Mouse (Mus musculus) right cerebral cortex, postnatal 10 days (tissue): ENCODE measurements around the gene Arl6ip4.

Experiments used
- DNase-seq, 2 experiments: peaks; one replicate each; pipeline ENCODE4 v3.0.0; 2021; ENCODE audit warnings: low spot score in 2 of 2

Arl6ip4 gene

DNA sequence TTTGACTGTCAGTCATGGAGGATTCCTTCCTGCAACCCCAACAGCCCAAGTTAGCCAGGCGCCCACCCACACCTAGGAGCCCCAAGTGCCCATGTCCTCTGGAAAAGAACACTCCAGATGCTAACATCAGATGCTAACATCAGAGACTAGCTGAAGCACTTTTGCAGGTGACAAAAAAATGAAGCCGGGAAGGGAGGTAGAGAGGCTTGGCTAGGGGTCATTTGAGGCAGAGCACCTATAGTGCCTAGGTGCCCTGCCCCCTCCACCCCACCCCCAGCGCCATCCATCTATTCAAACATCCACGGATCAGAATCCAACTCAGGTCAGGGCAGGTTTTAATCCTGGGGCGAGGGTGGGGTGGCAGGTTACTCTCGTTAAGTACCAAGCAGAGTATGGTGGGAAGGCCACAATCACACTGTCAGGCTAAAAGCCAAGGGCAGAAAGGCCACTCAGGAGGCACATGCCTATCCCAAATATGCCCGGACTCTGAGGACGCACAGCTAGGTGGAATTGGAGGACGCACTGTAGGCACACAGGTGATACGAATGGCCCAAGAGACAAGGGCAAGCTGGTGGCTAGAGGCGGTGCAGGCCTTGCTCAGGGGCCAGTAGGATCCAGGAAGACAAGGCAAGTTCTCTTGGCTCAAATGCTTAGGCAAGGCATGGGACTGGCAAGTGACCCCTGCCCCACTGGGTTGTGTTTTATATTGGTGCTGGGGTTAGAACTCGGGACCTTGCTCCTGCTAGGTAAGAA lies 21.9 kb upstream of the Arl6ip4 start:
- DNase-seq = peak in 1 of 2 experiments; percentile 36

- peak in 1 of 2 experiments; percentile 63 for DNase-seq
Observed at GRCm38 (mm10) chr5:124095077-124095581, 20.8 kb upstream of the Arl6ip4 start.

- DNase-seq = peak; percentile 97 to 98
Observed at GRCm38 (mm10) chr5:124095596-124096232, 20.2 kb upstream of the Arl6ip4 start, which contains the start of gene Abcb9. TSS of gene Abcb9 (minus strand) at chr5:124095798.

DNA sequence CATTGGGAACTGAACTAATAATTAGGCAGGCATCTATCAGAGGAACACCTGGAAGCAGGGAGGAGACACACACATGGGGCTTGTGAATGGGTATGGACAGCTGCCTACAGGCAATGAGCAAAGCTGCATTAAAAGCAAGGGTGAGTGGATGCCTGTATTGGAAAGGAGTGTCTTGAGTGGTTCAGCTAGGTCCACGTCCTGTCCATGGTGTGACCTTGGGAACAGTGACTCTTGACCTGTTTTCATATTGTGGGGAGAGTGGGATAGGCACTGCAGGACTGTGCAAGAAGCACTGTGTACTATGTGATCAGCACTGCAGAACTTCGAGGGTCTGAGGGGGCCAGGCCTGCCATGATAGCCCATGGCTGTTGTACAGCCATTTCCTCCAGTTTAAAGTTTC lies 17.0 kb upstream of the Arl6ip4 start:
- no peak for DNase-seq

DNA sequence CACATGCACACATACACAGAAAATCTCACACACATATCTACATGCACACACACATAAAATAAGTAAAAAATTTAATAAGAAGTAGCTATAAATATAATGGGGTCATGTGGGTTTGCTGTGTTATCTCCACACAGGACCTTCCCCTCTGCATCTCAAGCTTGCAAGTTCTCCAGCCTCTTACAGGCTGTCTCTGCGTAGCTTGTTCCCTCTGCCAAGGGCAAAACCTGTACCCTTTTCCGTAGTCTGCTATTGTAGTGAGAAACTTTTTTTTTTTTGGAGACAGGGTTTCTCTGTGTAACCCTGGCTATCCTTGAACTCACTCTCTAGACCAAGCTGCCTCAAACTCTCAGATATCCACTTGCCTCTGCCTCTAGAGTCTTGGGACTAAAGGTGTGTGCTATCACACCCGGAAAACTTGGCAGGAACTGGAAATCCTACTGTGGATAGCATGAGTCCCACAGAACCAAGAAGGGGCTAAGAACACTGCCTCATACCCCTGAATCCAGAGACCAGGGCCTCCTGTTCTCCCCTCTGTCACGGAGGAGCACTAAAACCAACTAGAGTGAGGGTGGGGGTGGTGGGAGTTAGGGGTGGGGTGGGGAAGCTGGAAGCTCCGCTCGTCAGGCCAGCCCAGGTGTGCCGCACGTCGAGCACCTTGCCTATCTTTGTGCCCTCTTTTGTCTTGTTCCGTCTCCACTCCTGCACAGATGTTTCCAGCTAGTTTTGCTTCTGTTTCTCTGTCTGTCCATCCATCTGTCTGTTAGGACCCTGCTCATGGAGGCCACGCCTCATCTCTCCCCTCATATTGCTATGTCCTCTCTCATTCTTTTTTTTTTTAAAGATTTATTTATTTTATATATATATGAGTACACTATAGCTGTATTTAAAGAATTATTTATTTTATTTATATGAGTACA lies 15.5 kb upstream of the Arl6ip4 start:
- no peak for DNase-seq

- no peak for DNase-seq
Observed at GRCm38 (mm10) chr5:124102326-124102725, 13.6 kb upstream of the Arl6ip4 start.

- DNase-seq = no peak
Observed at GRCm38 (mm10) chr5:124103020-124103419, 12.9 kb upstream of the Arl6ip4 start.

GRCm38 (mm10) chr5:124103552-124103951 lies 12.3 kb upstream of the Arl6ip4 start:
- DNase-seq = no peak

DNA sequence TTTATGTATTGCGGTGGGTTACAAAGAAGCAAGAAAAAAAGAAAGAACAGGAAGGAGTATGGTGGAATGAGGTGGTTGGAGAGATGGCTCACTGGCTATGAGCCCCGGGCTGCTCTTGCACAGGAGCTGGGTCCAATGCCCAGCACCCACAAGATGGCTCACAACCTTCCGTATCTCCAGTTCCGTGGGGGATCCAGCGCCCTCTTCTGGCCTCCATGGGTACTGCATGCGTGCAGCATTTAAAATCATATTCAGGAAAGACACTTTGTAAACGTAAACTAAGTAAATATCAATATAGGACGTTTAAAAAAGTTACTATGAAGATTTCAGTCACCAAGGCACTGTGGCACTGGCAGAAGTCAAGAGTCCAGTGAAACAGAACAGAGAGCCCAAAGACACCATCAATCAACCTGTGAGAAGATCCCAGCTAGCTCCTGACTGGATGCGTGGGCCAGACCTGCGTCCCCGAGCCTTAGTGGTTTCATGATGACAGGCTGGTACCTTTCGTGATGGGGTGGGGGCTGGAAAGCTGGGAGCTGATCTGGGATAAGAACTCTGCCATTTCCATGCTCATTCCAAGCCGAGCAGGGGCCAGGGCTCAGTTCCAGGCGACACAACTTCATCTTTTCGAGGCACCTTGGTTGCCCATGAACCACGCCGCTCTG lies 4.7 kb upstream of the Arl6ip4 start:
- peak; percentile 43 to 57 for DNase-seq

- DNase-seq = peak; percentile 97
Observed at GRCm38 (mm10) chr5:124111742-124112497, 4.0 kb upstream of the Arl6ip4 start, which contains the start of gene Ogfod2. TSS of gene Ogfod2 (plus strand) at chr5:124112297.

DNA sequence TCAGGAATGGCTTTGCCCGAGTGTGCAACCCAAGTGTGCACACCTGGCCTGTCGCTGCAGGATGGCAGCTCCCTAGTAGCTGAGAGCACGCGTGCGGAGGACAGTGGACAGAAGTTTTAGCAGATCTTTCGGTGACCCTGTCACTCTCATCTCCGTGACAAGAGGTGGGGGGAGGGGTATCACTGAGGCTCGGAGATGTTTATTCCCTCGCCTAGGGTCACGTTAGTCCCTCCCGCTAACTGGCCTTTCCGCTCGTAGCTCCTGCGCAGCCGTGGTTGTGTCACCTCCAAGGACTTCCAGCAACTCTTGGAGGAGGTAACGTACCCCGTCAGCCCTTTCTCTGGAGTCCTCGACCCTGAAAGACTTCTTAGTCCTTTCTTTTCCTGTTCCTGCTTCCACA lies 3.4 kb upstream of the Arl6ip4 start:
- no peak for DNase-seq

DNA sequence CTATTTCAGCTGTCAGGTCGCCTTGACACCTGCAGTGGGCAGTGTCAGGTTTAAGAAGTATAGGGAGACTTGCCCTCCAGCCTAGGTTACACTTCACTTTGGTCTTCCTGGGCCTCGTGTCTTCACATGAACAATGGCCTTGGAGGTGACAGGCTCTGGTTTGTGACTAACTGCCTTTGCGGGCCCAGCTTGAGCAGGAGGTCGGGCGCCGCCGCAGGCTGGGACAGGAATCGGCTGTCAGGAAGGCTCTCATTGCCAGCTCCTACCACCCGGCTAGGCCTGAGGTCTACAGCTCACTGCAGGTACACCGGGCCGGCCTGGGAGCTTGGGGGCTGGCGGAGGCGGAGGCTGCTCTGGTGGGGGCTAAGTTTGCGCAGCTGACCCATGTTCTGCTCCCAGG lies 2.9 kb upstream of the Arl6ip4 start:
- peak; percentile 76 for DNase-seq

DNA sequence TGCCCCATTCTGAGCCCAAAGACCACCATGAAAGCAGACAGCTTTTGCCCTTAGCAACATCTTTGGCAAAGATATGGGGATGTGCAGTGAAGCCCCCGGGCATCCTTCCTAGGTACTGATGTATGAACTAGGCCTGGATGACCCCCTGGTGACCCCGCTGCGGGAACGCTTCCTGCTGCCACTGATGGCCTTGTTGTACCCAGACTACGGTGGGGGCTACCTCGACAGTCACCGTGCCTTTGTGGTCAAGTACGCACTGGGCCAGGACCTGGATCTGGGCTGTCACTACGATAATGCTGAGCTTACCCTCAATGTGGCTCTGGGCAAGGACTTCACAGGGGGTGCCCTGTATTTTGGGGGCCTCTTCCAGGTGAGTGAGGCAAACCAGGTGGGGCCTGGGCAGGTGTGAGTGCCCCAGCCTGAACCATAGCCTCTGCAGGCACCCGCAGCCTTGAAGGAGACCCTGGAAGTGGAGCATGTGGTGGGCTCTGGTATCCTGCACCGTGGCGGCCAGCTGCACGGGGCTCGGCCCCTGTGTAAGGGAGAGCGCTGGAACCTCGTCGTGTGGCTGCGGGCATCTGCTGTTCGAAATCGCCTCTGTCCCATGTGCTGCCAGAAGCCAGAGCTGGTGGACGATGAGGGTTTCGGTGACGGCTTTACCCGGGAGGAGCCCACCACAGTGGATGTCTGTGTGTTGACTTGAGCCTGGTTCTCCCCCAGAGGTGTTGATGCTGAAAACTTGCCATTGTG lies 1.4 kb upstream of the Arl6ip4 start:
- peak in 1 of 2 experiments; percentile 62 for DNase-seq

GRCm38 (mm10) chr5:124115531-124115930 lies 358 bp upstream of the Arl6ip4 start:
- DNase-seq = no peak

- DNase-seq = peak in 1 of 2 experiments; percentile 47
Observed at GRCm38 (mm10) chr5:124119204-124119603, 3.3 kb downstream of the Arl6ip4 start.

GRCm38 (mm10) chr5:124122357-124122756 lies 6.5 kb downstream of the Arl6ip4 start:
- no peak for DNase-seq

GRCm38 (mm10) chr5:124125093-124125492 lies 9.2 kb downstream of the Arl6ip4 start:
- DNase-seq = no peak

DNA sequence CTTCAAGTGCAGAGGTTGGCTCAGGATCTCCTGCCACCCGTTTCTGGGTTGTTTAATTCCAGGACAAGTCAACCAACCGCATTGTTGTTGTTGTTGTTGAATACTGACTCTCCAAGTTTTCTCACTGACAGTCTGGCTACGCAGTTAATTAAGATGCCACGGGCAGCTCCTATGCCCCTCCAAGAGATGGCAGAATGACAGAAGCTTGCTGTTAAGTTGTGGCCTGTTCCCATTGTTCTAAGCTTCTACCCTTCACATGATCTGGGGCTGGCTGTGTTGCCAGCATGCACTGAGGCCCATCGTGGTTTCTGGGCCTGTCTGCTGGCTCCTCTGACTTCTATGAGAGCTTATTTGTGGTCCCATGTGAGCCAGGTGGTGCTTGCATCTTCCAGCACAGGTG lies 18.4 kb downstream of the Arl6ip4 start:
- no peak for DNase-seq

DNA sequence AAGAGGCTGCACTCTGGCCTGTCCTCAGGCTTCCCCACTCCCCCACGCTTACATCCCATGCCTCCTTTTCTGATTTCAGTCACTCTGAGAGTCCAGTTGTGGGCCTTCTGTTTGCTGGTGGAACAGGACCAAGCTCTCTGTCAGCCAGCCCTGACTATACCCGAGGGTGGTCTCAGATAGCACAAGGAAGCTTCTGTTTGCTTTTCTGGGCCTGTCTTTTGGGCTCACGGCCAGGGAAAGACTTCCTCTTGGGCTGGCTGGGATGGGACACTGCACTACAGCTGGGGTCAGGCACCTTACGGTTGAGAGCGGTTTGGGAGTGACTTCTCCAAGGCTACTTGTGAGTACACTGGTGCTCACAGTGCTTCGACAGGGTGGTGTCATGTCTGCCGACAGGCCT lies 22.2 kb downstream of the Arl6ip4 start:
- peak in 1 of 2 experiments; percentile 68 for DNase-seq

GRCm38 (mm10) chr5:124149028-124149427 lies 33.1 kb downstream of the Arl6ip4 start:
- DNase-seq = no peak
